Mouse (Mus musculus): ENCODE measurements at regions not wholly inside any gene's neighbourhood (a gene's known extent, or its start where the extent isn't known, plus 50 kb on each side); places are given as distances from the start of the nearest gene placed in this dataset.

- no peak for TF ChIP-seq CTCF (IDR thresholded peaks at IDR 0.05; ENCODE audit: extremely low read depth, insufficient read depth, low read length)
- no peak for TF ChIP-seq POLR2A (IDR thresholded peaks at IDR 0.05; ENCODE audit: extremely low read depth, insufficient read depth, low read length)
These were observed 83.0 kb upstream of the Dph5 start for GRCm38 (mm10) chr3:115804616-115805015.
